Mouse (Mus musculus) ovary, postnatal 14 days (tissue): ENCODE data around the gene Nhsl1.

Experiments used
- DNase-seq: peaks from one replicate; pipeline ENCODE4 v3.0.0; 2022; ENCODE audit warnings: low spot score

Gene Nhsl1

DNA sequence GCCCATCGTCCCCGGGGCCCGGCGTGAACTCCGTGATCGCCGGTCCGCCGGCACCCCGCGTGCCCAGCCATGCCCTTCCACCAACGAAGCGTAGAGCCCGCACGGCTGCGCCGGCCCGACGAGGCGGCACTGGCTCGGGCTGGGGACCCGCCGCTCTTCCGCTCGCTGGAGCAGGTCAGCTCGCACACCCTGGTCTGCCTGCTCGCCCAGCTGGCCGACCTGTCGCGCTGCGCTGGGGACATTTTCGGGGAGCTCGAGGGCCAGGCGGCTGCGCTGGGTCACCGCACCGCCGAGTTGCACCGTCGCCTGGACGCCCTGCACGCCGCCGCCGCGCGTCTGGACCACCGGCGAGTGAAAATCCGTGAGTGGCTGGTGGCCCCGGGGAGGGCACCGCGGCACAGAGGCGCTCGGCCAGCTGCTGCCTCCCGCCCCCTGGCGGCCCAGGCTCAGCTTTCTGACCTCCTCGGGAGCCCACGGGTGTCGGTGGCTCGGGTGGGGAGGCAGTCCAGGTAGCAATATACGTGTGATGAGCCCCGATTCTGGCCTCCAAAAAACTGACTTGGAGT is at the start of gene Nhsl1:
Nhsl1 (plus strand) TSS at position 70 of the 566 bp plus-strand sequence.
- peak; percentile 31 for DNase-seq

DNA sequence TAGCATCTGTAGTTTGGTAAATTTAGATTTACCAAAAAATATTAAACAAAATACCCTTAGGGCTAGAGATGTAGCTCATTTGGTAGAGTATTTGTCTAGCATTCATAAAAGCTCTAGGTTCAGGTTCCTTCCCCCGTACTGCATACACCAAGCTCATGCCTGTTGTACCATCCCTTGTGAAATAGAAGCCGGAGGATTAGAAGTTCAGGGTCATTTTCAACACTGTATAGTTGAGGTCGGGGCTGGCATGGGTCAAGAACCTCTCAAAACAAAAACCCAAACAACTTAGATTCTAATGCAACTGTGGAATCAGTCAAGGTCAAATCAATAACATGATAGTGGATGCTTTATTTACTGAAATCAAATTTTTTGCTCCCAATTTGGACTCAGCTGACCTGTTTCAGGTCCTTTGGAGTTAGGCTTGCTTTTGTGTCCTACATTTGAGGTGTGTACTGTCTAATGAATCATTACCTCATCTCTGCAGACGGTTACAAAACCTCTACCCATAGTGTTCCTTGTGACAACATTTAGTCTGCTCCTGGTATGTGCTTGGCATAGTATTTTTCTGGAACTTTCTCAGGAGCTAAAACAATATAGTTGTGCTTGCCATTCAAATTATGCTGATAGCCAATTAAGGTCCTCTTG is 42.6 kb upstream of the Nhsl1 start:
- DNase-seq = no peak

DNA sequence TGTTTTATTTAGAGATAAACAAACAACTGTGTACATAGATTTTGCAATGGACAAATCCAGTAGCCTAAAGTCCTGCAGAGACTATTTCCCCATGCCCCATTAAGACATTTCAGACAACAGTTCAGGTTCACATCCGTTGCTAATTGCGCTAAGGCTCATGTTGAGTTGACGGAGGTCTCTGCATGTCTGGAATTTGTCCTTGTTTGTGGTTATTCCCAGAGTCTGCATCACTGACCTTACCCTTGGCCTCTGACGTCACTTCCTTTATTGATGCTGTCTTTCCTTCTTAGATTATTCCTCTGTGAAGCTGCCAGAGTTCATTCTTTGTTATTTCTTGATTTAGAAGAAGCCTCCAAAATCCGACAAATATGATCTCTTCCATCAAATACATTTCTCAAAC is 34.8 kb upstream of the Nhsl1 start:
- DNase-seq = no peak

DNA sequence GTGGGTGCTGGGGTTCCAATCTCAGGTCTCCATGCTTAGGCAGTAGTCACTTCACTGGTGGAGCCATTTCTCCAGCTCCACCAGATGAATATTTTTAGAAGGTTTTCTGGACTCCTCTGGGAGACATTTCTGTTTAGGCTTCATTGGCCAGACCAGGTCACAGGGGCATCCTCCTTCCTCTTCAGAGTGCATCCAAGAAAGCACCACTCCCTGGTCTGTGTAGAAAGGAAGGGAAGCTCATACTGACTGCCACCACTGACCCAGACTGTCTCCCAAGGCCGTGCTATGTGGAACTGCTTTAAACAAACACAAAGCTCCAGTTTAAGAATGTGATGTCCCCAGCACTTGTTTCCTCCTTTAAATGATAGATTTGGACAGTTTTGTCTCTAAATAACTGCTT is 29.3 kb upstream of the Nhsl1 start:
- DNase-seq = no peak

DNA sequence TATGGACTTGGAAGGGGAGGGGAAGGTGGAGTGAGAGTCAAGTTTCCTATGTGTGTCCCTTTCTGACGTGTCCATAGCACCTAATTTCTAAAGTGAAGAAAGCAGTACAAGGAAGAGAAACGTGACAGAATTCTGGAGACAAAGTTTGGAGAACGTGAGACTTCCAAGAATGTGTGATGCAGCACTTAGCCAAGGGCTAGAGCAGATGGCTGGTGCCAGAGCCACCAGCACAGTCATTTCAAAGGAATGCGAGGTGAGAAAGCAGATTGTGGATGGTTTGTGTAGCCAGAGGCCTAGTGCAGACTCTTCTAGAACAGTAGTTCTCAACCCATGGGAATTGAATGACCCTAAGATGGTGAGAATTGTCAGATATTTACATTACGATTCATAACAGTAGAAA is 13.7 kb upstream of the Nhsl1 start:
- no peak for DNase-seq

DNA sequence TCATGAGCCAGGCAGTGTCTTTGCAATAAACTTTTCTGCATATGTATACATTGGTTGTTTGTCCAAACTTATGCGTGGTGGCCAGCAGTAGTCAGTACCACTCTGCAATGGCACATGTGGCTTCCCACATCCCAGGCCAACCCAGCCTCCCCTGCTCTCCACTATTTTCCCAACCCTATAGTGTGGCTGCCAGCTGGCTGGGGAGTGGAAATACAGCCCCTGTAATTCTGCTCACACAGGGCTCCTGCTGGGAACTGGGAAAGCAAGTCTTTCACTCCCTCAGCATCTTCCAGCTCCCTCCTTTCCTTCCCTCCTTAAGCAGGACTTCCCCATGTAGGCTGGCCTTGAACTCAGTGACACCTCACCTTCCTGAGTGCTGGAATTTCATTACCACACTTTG is 3.7 kb upstream of the Nhsl1 start:
- no peak for DNase-seq

DNA sequence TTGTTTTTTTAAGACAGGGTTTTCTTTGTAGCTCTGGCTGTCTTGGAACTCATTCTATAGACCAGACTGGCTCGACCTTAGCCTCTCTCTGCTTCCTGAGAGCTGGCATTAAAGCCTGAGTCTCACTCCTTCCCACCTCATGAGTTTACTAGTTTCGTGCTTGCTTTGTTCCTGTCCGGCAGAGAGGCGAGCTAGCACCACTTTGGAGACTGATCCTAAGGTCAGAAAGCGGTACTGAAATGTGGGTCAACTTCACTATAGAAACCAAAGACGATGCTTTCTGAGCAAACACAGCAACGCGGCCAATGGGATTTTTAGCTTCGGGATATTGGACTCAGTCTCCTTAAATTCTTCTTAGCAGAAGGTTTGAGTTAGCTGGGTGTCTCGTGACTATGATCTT is 1.3 kb upstream of the Nhsl1 start:
- no peak for DNase-seq

DNA sequence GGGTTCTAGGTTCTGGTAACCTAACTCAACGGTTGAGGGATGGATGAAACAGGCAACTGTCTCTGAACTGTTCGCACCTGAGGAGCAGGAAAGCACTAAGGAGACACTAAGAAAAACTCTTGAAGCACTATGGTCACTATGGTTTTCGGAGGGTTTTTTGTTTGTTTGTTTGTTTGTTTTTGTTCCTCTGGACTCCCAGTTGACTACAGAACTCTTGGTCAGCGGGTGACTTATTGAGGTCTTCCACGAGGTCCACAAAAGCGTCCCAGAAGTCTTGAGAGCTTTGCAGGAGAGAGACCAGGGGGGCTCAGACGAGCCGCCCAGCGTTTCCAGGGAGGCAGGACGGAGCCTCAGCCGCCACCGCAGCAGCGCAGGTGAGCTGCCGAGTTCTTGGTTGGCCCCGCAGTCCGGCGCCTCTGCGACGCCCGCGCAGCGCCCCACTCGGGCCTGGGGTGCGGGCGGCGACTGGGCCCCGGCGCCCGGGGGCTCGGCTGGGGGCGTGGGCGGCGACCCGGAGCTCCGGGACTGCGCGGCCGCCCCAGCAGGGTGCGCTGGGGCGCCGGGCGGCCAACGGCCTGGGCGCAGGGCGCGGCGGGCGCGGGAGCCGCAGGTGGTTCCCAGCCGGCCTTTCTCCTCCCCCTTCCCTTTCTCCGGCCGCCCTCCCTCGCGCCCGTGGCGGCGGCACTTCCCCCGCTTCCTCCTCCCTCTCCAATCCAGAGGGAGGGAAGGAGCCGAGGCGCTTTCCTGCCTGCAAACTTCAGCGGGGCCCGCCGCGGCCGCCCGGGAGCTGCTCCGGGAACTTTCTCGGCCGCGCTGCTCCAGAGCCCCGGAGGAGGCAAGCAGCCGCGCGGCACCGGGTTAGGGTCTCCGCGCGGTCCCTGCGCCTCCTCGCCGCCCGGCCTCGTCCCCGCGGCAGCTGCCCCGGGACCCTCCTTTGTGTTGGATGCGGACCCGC is 547 bp upstream of the Nhsl1 start:
- peak; percentile 36 for DNase-seq

DNA sequence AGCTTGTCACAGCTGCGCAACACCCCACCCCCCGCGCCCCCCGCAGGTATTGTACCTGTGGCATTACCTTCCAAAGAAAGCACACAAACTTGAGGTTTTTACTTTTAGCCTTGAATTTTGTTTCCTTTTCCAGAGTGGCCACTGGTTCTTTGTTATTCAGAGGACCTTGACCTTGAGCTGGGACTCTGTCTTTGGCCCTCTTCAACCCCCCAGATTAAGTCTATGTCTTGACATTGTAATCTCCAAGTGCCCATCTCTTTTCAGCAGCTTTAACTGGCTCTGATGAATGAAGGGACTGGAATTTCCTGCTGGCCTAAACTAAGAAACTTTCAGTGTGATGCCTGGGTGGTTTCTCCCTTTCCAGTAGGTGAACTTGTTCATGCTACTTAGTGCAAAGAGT is 906 bp downstream of the Nhsl1 start:
- no peak for DNase-seq

DNA sequence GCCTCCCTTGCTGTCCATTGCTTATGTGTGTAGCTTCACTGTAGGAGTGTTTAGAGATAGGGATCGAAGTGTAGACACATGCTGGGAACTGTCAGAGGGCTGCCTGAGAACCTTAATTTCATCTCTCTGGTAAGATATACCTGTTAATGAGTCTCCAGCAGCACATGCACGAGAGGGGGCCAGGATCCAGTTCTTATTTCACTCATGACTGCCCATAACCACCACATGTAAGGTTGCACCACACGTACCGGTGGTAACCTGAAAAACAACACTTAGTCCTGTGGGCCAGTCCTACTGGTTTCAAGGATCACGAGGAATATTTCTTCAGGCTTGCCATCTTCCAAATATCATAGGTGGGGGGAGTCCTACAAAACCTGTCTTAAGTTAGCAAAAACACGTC is 3.1 kb downstream of the Nhsl1 start:
- DNase-seq = no peak

DNA sequence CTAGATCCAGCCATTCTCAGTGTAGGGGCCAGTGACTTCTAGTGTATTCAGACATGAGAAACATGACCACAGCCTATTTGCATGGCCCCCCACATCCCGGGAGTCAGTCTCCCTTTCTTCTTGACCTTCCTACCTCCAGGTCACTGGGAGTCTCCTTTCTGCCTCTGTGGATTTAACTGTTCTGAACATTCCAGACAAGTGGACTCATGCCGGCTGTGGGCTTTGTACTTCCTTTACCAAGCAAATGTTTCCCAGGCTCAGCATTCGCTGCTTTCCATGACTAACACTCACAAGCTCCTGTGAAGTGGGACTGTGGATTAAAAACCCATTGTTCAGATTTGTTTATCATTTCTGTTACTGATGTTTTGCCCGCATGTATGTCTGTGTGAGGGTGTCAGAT is 4.9 kb downstream of the Nhsl1 start:
- no peak for DNase-seq

DNA sequence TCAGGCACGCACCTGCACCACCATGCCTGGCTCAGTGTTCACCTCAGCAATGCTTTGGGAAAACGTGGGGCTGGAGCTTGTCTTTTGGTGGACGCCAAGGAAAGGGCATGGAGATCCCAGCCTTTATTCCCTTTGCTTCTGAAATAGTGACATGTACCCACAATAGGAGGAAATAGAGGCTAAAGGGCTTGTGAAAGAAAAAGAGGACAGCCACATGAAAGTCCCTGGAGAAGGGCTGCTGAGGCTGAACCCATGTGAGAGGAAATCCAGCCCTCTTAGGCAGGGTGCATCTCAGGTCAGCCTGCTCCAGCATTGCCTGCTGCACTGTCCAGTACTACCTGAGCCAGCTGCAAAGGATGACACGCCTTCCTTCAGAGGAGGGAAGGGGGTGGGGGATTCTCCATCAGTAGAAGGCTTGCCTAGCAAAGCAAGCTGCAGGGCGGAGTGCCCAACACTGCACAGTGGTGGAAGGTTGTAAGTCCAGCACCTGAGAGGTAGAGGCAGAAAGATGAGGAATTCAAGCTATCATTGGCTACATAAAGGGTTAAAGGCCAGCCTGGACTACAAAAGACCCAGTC is 9.6 kb downstream of the Nhsl1 start:
- DNase-seq = no peak

DNA sequence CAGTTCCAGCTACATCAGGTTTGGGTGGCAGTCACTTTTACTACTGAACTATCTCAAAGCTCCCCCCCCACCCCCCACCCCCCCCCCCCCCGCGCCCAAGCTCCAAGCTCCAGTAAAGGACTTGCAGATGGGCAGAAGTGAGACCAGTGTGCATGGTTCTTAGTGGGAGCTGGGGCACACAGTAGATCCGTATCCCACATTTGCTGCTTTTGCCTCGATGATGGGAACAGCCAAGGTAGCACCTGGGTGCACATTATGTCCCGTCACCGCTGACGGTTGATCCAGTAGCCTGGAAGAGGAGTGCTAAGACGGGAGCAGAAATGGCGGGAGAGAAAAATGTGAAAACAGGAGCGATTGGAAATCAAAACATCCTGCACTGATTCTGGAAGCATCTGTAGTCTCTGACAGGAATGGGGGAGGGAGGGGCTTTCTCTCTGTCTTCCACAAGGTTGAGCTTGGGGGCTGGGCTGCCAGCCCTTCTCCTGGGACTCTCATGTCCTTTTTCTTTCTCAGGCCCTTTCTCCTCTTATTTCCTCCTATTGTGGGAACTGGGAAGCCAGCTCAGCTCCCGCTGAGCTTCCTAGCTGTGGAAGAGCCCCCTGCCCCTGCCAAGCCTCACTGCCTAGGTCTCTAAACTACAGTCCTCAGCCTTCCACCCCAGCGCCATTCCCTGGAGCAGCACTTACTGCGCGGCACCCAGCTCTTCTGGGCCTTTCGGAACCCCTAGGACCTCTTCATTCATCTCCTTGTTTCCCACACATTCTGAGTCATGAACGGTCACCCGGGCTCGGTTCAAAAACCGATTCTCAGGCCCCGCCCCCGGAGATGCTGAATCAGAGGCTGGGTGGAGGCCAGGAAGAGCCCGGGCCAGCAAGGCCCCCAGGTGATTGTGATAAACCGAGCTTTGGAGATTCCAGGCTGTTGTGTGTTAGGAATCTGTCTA is 10.6 kb downstream of the Nhsl1 start:
- peak; percentile 21 for DNase-seq

DNA sequence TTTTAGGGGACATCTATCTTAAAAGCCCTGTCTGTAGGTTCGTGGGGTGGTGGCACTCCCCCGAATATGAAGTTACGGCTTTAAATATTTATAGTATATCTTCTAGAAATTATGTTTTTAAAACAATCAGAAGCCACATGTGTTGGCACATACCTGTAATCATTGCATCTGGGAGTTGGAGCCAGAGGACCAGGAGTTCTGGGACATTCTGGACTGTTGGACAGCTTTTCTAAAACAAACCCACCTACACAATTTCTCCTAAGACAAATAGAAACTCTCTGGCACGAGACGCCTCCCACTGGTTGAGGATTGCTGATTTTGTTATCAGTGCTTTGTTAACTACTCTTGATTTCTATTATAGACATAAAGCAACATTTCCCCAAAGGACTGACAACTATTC is 11.7 kb downstream of the Nhsl1 start:
- no peak for DNase-seq

DNA sequence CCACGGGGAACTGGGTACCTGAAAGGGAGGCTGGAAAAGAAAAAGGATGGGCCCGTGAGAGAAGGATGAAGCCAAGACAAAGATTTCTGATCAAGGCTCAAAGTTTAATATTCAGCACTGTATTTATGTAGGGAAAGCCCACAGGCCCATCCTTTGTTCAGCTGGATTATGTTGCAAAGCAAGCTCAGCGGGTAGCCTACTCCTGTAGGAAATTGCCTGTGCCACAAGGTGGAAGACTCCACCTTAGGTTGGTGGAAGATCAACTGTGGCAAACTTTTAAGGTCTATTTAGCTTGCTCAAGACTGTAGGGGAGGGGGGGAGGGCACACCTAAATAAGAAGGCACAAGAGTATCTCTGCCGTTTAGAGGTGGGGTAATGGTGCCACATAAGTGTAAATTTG is 14.8 kb downstream of the Nhsl1 start:
- DNase-seq = no peak

DNA sequence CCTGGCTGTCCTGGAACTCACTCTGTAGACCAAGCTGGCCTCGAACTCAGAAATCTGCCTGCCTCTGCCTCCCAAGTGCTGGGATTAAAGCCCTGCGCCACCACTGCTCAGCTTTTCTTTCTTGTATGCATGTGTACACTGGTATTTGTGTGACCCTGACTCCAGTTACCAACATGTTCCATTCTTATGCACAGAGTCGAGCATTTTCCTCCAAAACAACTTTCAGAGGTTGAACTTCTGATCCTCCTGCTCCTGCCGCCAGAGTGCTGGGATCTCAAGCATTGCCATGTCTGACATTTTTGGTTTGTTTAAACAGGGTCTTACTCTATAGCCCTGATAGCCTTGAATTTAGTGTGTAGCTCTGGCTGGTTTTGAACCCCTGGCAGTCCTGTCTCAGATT is 15.4 kb downstream of the Nhsl1 start:
- DNase-seq = no peak

DNA sequence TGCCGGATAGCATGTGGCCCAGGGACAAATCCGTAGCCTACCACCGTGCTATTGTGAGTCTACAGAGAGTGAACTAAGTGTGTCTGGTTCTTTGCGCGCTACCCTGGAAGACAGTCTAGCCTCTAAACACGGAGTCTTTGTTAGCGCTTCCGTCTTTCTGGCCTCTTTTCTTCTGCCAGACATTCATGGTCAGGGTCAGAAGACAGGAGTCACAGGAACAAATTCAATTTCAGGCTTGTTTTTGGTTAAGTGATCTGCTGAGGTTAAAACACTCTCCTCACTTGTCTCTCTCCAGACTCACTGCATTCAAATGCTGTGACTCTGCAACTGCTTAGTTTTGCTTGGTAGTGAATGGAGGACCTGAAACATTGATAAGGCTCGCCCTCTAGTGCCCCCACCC is 15.9 kb downstream of the Nhsl1 start:
- no peak for DNase-seq

DNA sequence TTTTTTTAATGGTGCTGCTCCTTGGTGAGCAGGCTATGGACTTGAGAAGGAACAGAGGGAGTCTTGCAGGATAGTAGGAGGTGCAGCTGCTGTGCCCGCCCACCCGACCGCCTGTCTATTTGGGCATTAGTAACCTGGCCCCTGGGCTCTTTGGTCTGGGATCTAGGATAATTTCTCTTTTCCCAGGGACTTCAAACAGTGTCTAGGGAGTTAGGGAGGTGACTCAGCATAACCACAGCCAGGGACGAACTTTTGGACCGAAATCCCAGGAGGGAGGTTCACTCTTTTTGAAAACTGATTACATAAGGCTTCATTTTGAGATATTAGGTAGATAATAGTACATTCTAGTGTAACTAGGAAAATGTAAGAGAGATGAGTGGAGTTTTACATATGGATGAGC is 18.9 kb downstream of the Nhsl1 start:
- no peak for DNase-seq

DNA sequence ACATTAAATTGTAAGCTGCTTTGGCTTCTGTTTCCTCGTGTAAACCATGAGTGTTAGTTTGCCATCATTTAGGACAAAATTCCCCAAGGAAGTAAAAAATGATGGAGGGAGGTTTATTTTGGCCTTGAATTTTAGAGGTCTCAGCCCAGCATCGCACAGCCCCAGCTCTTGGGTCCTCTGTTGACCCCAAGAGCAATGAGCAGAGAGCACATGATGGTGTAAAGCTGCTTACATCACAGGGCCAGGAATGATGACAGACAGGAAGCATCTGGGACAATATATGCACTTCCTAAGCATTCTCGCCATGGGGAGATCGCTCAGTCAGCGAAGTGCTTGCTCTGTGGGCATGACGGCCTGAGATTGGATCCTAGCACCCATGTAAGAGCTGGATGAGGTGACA is 20.6 kb downstream of the Nhsl1 start:
- no peak for DNase-seq

DNA sequence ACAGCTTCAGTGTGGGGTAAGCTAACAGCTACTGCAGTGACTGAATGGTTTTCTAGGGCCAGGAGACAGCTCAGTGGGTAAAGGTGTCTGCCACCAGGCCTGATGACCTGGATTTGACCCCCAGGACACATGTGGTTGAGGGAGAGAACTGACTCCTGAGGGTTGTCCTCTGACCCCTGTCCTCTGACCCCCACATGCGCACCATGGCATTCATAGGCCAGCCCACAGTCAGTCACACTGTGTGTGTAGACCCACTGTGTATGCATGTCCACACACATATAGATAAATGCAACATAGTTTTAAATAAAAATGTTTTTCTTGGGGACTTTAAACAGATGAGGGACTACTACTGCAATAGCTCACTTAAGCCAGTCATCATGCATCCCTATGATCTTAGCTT is 22.1 kb downstream of the Nhsl1 start:
- DNase-seq = no peak

DNA sequence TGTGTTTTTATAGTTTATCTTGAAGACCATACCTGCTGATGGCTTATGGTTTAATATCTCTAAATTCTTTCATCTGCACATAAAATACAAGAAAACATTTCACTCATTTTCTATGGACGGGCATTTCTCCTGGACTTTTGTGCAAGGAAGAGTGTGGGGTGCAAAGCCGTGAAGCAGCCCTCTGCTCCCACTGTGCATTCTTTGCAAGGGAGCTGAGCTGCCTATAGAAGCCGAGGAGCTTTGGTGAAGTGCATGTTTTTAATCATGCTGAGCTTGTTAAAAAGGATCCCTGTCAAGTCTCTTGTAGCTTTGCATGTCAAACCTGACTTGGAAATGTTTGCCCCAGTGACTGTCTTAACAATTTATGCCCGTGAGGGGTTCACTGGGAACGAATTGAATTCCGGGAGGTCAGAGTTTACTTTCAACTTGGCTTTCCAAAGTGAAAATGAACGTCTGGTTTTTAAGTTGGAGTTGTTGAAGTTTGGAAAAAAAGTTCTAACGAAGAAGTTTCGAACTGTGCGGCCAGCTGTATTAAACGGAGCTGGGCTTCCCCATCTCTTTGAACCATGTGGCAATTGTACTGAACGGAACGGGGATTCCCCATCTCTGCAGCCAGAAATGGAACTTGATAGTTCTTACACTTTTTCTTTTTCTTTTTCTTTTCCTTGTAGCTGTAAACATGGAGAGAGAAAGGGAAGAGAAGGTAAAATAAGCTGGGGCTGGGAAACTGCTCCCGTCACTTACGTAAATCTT is 22.8 kb downstream of the Nhsl1 start:
- no peak for DNase-seq
